Mouse (Mus musculus): Measurements from ENCODE around the gene Muc1.

Muc1 gene

DNA sequence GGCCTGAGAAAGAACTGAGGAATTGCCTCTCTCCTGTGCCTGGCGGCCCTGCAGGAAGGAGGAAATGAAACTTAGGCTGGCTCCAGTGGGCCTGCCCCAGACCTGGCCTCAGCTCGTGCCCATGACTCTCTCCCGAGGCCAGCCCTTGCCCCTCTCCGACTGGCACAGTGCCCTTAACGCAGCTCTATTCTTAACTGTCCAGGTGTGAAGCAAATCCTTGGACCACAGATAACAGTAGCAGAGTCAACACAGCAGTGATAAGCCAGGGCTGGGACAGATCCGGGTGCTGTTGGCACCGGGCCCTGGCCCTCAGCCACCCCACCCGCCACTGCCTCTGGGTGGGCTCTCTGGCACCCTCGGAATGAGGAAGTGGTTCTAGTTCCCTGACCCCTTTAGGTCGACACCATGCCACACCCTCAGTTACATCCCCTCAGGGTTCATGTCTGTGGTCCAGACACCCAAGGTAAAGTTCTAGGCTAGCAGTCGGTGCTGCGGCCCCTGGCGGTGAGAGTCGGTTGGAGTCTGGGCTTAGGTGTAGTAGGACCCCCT is 4.8 kb downstream of the Muc1 start:
- DNase-seq (ENCODE audit: low read depth, low spot score), result no peak

DNA sequence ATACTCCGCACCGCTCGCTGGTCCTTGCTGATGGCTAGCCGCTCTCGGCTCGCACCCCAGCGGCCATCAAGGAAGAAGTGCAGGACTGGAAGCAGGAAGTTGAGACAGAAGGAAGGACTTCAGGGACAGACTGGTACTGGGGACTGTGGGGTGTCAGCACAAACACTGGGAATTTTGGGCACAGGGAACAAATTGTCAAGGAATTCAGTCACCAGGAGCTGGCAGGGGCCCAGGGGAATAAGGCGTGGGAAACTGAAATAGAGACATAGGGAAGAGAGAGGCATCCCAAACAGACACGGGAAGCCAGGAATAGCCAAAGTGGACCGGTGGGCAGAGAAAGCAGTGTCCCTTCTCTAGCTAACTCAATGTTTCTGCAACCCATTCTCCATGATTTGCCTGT is 7.7 kb downstream of the Muc1 start:
- DNase-seq (ENCODE audit: low read depth, low spot score), result no peak

DNA sequence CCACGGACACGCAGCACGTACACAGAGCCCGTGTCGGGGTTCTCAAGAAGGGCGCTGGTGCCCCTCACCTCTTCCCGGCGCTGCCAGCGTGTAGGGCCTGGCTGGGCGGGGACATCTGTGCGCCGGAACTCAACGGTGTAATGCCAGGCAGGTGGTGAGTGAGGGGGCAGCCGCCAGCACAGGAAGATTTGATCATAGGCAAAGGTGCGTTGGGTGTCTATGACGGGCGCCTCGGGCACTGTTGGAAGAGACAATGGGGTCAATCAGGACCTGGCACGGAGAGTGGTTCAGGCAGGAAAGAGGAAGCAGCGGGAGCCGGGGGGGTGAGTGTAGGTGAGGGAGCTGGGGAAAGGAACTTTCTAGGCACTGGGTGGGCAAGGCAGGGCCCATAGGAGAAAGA is 8.8 kb downstream of the Muc1 start:
- no peak for DNase-seq (ENCODE audit: low read depth, low spot score)

DNA sequence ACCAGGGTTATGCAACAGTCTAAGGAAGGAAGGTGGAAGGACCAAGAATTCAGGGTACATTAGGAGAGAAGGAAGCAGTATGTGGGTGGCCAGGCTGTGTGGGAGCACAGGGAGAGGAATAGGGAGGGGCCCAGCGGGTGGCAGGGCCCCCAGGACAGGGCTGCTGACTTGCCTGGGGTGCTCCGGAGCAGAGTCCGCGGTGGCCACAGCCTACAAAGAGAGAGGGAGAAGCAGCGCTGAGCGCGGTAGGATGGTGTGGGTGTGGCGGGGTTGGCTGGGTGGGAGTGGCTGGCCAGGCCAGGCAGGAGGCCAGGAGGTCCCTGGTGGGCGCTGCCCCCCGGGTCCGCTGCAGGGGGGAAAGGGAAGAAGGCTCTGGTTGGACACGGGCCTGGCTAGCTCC is 9.6 kb downstream of the Muc1 start:
- DNase-seq (ENCODE audit: low read depth, low spot score), result no peak

DNA sequence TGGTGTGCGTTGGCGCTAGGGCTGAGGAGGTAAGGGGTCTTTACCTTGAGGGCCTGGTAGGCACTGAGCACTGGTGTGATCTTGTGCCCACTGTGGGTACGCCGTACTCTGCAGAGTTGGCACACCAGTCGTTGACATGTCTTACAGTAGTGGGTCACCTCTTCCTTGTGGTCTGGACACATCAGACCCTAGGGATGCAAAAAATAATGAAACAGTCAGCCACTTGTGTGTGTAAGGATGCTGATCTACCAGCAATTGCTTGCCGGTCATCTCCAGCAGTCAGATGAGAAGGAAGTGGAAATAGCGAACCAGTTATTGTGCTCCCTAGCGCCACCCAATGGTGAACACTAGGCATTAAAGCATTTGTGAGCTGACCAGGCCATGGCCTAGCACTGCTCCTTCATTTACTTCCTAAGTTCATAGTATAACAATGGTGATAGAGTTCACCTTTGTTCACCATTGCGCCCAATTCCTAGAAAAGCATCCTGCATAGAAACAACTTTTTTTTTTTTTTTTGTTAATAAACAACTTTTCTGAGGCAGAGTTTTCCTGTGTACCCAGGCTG is 13.6 kb downstream of the Muc1 start:
- DNase-seq (ENCODE audit: low read depth, low spot score), result no peak

DNA sequence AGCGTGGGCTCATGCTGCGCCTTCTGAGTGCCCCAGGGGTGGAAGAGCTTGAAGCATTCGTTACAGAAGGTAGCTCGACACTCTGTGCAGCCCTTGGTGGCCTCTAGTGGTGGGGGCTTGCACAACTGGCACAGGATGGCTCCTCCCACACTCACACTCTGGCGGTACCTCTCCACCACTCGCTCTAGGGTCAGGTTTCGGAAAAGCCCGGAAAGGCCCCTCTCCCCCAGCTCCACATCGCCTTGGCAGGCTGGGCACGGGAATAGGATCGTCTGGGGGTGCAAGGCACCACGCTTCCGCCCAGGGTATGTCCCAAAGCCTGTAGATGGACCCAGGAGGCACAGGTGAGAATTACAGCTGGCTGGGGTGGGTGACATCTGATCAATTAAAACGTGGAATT is 14.8 kb downstream of the Muc1 start:
- no peak for DNase-seq (ENCODE audit: low read depth, low spot score)

DNA sequence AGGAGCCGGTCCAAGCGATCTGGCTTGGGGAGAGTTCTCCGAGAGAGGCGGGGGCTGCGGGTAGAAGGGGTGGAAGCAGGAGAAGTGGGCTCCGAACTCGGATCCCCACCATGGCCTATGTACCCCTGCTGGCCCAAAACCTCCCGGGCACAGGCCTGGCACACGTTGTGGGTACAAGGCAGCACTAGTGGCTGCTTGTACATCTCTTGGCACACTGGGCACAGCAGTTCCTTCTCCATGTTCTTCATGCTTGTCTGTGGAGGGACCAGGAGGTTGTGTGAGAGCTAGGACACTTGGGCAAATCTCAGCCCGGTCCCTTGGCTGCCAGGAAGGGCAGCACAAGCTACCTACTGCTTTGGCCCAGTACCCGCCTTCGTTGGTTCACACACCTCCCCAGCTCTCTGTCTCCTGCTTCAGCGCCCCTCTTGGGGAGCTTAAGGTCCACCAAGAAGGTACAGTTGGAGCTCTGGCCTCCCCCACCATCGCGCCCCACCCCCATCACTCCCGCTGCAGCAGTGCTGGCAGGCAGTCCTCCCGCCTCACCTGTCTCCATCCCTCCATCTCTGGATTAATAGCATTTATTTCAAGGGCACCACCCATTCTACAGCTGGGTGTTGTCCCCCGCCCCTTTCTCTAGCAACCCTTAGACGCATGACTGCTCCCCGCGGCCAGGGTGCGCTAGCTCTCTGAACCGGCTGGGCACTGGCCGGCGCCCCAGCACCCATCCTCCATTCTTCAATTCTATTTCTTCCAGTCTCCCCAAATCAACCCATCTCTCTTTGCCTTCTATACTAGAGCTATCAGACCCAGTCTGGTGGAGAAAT is 15.5 kb downstream of the Muc1 start:
- DNase-seq (ENCODE audit: low read depth, low spot score), result no peak

DNA sequence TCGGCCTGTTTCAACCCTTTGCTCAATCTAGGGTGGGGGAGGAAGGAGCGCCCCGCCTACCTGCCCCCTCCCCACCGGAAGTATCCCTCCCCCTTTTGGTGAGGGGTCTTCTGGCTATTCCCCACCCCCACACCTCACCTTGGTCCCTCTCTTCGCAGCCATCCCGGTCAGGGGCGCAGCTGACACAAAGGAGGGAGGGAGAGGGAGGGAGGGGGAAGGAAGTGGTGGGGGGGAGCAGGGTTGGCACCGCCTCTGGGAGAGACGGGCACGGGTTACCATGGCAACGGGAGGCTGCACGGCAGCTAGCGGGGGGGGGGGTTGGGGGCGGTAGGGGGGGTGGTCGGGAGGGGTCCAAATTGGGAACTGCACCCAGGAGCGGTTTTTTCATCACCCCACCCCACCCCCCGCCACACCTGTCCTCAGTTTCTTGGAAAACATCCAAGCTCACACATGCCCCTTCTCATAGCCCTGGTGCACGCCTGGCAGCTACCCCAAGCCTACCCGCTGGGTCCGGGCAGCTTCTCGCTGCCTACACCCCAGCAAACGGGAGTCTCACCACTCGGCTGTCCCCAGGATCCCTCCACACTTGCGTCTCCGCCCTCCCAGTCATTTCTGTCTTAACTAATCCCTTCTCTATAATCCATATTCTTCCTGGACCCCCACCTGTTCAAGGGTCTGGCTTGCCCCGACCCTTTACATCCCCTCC is 16.3 kb downstream of the Muc1 start:
- no peak for DNase-seq (ENCODE audit: low read depth, low spot score)

DNA sequence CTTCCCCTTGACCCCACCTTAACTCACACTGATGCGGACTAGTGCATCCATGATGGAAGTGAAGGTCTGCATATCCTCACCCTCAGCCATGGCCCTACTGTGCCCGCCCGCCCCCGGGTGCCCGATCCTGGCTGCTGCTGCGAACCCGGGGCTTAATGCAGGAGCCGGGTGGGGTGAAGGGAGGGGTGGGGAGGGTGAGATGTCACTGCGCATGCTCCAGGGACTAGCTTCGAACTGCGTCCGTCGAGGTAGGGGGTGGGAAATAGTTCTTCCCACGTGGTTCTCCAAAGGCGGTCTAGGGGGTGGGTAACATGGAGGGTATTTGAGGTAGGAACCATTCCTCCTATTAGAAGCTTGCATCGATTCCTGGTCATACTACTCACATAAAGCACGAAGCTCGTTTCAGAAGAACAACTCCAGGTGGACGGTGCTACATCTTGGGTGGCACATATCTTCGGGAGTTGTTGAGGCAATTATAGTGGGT is 16.9 kb downstream of the Muc1 start, which contains the start of gene Krtcap2:
Gene Krtcap2, plus strand, starts transcription at position 279 of the 484 bp plus-strand sequence.
- DNase-seq (ENCODE audit: low read depth, low spot score), result no peak

DNA sequence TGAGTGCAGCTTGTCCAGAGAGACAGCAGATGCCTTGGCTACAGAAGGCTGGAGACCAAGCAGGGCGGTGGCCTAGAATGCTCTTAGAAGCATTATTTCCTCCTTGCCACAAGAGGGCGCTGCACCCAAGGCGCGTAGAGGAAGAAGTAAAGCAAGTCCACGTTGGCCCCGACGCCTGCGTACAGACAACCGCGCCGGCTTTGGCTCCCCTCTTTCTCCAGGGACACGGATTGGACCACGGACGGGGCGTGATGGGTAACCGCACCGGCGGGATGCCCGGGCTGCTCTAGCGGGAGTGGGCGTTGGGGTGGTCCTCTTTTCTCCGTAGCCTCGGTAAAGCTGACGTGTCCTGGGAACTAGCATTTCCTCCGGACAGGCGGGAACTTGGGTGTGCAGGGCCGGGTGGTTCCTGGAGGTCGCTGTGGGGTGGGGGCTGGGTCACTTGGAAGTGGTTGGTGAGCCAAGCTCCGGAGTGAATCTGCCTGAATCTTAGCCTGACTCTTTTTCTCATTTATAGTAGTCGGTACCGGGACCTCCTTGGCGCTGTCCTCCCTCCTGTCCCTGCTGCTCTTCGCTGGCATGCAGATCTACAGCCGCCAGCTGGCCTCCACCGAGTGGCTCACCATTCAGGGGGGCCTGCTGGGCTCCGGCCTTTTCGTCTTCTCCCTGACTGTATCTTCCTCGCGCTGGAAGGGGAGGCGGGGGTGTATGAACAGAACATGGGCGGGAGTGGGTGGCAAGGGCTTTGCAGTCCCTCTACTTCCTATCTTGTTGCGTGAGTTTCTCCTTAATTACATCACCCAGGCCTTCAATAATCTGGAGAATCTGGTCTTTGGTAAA is 17.6 kb downstream of the Muc1 start, which contains the start of gene Trim46:
Gene Trim46, minus strand, starts transcription at position 49 of the 840 bp plus-strand sequence.
- peak; percentile 73 for DNase-seq (ENCODE audit: low read depth, low spot score)

DNA sequence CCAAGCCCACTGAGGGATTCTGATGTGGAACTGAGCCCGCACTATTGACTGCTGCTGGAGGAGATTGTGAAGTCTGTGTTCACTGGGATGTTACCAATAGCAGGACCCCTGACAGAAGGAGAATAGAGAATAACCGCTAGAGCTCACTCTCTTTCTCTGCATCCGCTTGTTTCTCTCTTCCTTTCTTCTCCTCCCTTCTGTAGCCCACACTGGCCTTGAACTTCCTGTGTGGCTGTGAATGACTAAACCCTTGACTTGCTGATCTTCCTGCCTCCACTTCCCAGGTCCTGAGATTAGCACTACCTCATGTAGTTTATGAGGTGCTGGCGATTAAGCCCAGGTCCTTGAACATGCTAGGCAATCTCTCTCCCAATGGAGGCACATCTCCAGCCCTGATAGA is 18.6 kb downstream of the Muc1 start:
- DNase-seq (ENCODE audit: low read depth, low spot score), result no peak

DNA sequence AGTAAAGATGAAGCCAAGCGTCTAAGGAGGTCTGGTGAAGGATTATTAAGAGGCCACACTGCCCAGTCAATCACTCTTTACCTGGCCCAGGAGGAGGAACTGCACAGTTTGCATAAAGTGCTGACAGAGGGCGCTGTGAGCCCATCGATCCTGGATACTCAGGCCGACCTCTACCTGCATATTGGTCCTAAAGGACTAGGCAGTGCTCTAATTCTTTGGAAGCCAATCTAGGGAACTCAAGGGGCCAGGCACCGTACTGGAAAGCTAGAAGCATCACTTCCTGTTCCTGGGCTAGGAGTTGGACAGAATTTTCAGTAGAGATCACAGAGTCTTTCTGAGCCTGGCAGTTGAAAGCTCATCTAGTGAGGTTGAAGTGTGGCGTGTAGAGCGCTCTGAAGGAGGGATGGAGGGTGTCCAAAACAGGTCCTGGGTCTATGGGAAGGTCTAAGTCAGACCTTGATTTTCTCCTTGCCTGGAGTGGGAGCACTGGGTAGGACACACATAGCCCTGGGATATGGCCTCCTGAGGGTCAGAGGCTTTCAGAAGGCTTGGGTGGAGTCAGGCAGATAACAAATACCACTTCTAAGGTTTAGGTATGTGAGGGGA is 21.7 kb downstream of the Muc1 start:
- no peak for DNase-seq (ENCODE audit: low read depth, low spot score)

DNA sequence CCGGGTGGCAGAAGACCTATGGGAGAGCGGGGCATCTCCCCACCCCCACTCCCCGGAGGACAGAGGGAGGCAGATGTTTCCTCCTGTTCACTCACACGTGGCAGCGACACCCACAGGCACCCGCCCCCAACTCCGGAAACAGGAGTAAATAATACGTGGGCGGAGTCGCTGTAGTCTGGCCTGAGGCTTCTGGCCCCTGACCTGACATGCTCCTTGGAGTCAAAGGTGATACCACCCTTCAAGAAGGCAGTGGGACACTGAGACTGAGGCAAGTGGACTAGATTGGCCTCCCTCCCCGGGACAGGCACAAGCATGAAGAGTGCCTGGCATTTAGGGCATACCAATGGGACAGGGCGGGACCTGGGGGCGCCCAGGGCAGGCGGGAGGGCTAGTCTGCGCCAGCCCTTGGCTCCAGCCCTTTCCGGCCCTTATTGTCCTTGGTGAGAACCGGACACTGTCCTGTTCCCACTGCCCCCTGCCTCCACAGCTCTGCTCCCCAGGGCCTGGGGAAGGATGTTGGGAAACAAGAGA is 22.6 kb downstream of the Muc1 start:
- no peak for DNase-seq (ENCODE audit: low read depth, low spot score)

DNA sequence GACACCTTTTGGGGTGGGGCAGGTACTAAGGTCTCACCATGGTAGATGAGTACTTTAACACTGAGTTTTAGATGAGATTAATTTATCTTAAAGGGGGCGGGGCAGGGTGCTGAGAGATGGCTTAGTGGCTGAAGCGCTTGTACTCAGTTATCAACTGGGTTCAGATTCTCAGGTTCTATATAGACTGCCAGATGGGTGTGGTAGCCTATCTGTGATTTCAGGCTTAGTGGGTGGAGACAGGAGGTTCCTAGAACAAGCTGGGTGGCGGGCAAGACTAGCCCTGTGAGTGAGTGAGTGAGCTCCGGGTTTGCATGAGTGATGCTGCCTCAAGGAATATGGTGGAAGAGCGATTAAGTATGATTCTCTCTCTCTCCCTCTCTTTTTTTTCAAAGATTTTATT is 26.1 kb downstream of the Muc1 start:
- no peak for DNase-seq (ENCODE audit: low read depth, low spot score)

DNA sequence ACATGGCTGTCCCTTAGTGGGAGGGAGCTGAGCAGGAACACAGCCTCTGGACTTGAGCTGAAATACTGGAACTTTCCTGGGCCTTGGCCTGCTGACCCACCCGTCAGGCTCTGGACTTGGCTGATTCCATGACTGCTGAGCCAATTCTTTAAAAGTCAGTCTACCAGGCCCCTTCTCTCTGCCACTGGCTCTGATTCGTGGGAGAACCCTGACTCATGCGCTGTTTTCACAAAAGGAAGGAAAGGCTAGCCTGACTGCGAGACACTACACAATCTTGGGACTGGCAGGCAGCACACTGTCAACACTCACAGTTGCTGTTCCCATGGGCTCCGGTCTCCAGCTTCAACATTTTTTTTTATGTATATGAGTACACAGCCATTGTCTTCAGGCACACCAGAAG is 27.3 kb downstream of the Muc1 start:
- no peak for DNase-seq (ENCODE audit: low read depth, low spot score)

DNA sequence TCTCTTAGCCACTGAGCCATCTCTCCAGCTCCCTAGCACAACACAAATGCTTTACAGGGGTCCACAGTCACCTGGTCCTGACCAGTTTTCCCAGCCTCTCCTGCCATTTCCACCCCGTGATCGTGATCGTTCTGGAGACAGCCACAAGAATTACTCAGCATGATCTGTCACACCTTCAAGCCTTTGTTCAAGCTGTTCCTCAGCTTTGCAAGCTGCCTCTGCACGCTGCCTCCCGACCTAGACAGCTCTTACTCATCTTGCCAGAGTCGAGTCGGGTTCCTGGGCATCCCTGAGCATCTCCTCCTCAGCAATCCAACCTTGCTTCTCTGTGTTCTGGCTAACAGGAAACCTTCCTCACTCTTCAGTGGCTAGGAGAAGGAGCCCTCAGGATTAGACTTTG is 30.2 kb downstream of the Muc1 start, which contains the start of gene Dpm3:
Gene Dpm3, plus strand, starts transcription at position 283 of the 400 bp plus-strand sequence.
- DNase-seq (ENCODE audit: low read depth, low spot score), result no peak

DNA sequence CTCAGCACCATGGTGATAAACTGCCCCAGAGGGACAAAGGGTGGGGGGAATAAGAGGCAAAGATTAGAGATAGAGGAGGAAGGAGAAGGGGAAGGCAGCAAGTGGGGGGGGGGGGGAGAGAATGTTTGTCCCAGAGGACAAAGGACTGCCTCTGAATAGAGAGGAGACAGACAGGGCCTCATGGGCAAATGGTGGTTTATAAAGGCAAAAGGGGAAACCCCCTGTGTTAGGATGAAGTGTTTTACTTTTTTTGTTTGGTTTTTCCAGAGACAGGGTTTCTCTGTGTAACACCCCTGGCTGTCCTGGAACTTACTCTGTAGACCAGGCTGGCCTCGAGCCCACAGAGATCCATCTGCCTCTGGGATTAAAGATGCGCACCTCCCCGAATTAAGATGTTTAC is 31.4 kb downstream of the Muc1 start:
- DNase-seq (ENCODE audit: low read depth, low spot score), result no peak

DNA sequence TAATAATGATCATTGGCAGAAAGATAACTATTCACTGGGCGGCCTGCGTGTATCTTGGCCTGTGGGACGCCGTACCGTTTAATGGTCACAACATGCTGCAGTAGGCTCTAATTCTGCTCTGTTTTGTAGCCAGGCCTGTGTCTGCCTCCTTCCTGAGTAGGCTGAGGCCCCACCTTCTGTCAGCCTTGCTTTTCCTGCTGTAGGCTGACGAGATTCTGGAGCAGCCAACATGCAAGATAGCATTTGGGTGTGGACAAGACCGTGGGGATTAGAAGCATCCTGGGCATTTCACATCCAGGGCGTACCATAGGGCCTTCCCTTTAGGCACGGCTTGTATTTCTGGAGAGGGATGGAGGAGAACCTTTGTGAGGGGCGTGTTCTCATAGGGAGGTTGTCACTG is 33.6 kb downstream of the Muc1 start:
- DNase-seq (ENCODE audit: low read depth, low spot score), result no peak

DNA sequence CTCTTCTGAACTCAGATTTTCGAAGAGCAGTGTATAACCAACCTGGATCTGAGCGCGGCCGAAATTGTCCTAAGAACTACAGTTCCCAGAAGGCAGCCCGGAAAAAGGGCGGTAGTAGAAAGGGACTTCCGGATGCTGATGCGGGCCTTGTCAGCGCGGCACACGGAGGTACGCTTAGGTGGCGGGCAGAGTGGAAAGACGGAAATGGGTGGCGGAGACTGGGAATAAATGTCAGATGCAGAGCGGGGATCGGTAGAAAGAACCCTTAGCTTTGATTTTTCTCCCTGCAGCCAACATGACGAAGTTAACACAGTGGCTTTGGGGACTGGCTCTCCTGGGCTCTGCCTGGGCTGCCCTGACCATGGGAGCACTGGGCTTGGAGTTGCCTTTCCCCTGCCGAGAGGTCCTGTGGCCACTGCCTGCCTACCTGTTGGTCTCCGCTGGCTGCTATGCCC is 37.6 kb downstream of the Muc1 start:
- no peak for DNase-seq (ENCODE audit: low read depth, low spot score)

DNA sequence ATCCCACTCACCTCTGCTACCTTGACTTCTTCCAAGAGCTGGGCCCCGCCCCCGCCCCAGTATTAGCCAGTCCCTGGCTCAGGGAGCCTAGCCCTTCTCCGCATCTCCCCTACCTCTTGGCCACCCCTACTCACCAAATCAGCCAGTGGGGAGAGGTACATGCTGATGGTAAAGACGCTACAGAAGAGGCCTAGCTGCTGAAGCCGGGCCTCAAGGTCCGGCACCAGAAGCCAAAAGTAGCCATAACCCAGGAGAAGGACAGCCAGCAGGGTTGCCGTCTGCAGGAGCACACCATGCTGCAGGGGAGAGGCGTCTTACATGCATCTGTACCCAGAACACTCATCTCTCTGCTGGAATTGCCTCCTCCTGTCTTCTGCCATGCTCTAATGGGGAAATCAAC is 40.1 kb downstream of the Muc1 start:
- DNase-seq (ENCODE audit: low read depth, low spot score), result no peak

Data from WW6 (cell line).